Mouse (Mus musculus): ENCODE measurements at regions not wholly inside any gene's neighbourhood (a gene's known extent, or its start where the extent isn't known, plus 50 kb on each side); places are given as distances from the start of the nearest gene placed in this dataset.
A peak's percentile ranks its signal among the peaks of the same experiment; 100 is the strongest.
"Not testable (repeated sequence)": the region's sequence is repeated elsewhere in the genome, so short reads cannot be mapped to it uniquely, and the experiment has no call there.

- no peak for DNase-seq (ENCODE audit: low spot score in 2 of 2)
These were observed 909.7 kb downstream of the Sorcs3 start for GRCm38 (mm10) chr19:49115484-49115883.

- no peak for DNase-seq (ENCODE audit: low spot score in 2 of 2)
These were observed 925.8 kb downstream of the Sorcs3 start for GRCm38 (mm10) chr19:49131664-49132063.

- DNase-seq (ENCODE audit: low spot score in 2 of 2): no peak
These were observed 966.3 kb downstream of the Sorcs3 start for GRCm38 (mm10) chr19:49172078-49172477.

GRCm38 (mm10) chr19:49207971-49208370 is 1002.1 kb downstream of the Sorcs3 start:
- DNase-seq (ENCODE audit: low spot score in 2 of 2): no peak

- no peak for DNase-seq (ENCODE audit: low spot score in 2 of 2)
These were observed 1036.8 kb downstream of the Sorcs3 start for GRCm38 (mm10) chr19:49242601-49243000.

- no peak for DNase-seq (ENCODE audit: low spot score in 2 of 2)
These were observed 1039.4 kb downstream of the Sorcs3 start for GRCm38 (mm10) chr19:49245114-49245714.

GRCm38 (mm10) chr19:49264616-49265015 is 1058.8 kb downstream of the Sorcs3 start:
- DNase-seq (ENCODE audit: low spot score in 2 of 2): peak in 1 of 2 experiments; percentile 3

- no peak for DNase-seq (ENCODE audit: low spot score in 2 of 2)
These were observed 1062.1 kb downstream of the Sorcs3 start for GRCm38 (mm10) chr19:49267864-49268480.

- DNase-seq (ENCODE audit: low spot score in 2 of 2): no peak
These were observed 1076.9 kb downstream of the Sorcs3 start for GRCm38 (mm10) chr19:49282626-49283261.

GRCm38 (mm10) chr19:49294980-49295379 is 1089.2 kb downstream of the Sorcs3 start:
- DNase-seq (ENCODE audit: low spot score in 2 of 2): no peak

GRCm38 (mm10) chr19:49299351-49300271 is 1093.8 kb downstream of the Sorcs3 start:
- DNase-seq (ENCODE audit: low spot score in 2 of 2): peak in 1 of 2 experiments; percentile 12

GRCm38 (mm10) chr19:49301364-49302091 is 1095.7 kb downstream of the Sorcs3 start:
- DNase-seq (ENCODE audit: low spot score in 2 of 2): no peak

GRCm38 (mm10) chr19:49305804-49306203 is 1100.0 kb downstream of the Sorcs3 start:
- no peak for DNase-seq (ENCODE audit: low spot score in 2 of 2)

- DNase-seq (ENCODE audit: low spot score in 2 of 2): no peak
These were observed 1108.4 kb downstream of the Sorcs3 start for GRCm38 (mm10) chr19:49314229-49314628.

GRCm38 (mm10) chr19:49359642-49360041 is 1153.8 kb downstream of the Sorcs3 start:
- no peak for DNase-seq (ENCODE audit: low spot score in 2 of 2)

- DNase-seq (ENCODE audit: low spot score in 2 of 2): no peak
These were observed 1154.9 kb downstream of the Sorcs3 start for GRCm38 (mm10) chr19:49360715-49361114.

- DNase-seq (ENCODE audit: low spot score in 2 of 2): not testable (repeated sequence)
These were observed 1155.3 kb downstream of the Sorcs3 start for GRCm38 (mm10) chr19:49361116-49361515.

GRCm38 (mm10) chr19:49372921-49373320 is 1167.1 kb downstream of the Sorcs3 start:
- no peak for DNase-seq (ENCODE audit: low spot score in 2 of 2)

- no peak for DNase-seq (ENCODE audit: low spot score in 2 of 2)
These were observed 1168.5 kb downstream of the Sorcs3 start for GRCm38 (mm10) chr19:49374295-49374694.

GRCm38 (mm10) chr19:49374926-49375325 is 1169.1 kb downstream of the Sorcs3 start:
- DNase-seq (ENCODE audit: low spot score in 2 of 2): no peak

All from cerebellum, postnatal 4 days (tissue).